Mouse (Mus musculus): ENCODE measurements at regions not wholly inside any gene's neighbourhood (a gene's known extent, or its start where the extent isn't known, plus 50 kb on each side); places are given as distances from the start of the nearest gene placed in this dataset.

DNA sequence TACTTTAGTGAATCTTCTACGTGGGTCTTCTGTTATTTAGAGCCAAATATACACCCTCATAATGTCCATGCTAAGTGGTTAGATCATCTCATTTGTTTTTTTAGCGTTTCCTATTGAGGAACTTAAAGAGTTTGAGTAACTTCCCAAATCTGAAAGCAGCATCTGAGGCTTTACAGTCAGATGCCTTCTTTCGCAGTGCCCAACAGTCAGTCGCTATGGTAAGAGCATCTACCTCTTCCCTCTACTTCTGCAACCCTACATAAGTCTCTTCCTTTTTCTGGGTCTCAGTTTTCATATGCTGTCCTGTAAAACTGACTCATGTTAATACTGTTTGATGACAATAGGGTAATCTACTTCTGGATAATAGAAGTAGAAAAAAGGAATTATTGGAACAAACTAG is 146.8 kb downstream of the Ktn1 start:
- Histone ChIP-seq H3K4me3 (ENCODE audit: insufficient read depth in 1 of 2, low read depth in 1 of 2, low read length in 2 of 2, poor library complexity in 1 of 2, severe bottlenecking in 1 of 2) (no peak overlapping the region), H3K27ac (ENCODE audit: insufficient read depth, low read depth, low read length, poor library complexity, severe bottlenecking) (no peak overlapping the region), H3K36me3 (ENCODE audit: control insufficient read depth, insufficient read depth, low read length, poor library complexity, severe bottlenecking) (no peaks in the 10 kb centered on the region), H3K4me1 (ENCODE audit: control insufficient read depth in 2 of 2, insufficient read depth in 2 of 2, low read length in 2 of 2, poor library complexity in 1 of 2) (no peaks in the 10 kb centered on the region), H3K9me3 (ENCODE audit: control insufficient read depth, insufficient read depth, low read depth, low read length) (no peaks in the 10 kb centered on the region), H3K9ac (ENCODE audit: insufficient read depth, low read depth, low read length, poor library complexity, severe bottlenecking) (no peak overlapping the region)
- TF ChIP-seq ZC3H11A (IDR thresholded peaks at IDR 0.05; ENCODE audit: borderline replicate concordance, low read depth, low read length) (no peak), HCFC1 (IDR thresholded peaks at IDR 0.05; ENCODE audit: borderline replicate concordance, insufficient read depth, low read length) (no peak), CHD2 (IDR thresholded peaks at IDR 0.05; ENCODE audit: low read depth, low read length) (no peak), MAFK (IDR thresholded peaks at IDR 0.05; ENCODE audit: insufficient read depth, low read depth, low read length) (no peak), ZNF384 (IDR thresholded peaks at IDR 0.05; ENCODE audit: low read depth, low read length) (no peak)
- in situ Hi-C loops (cut with MboI; ENCODE audit: low sequenced_read_pairs in 2 of 2, unreplicated experiment in 2 of 2) = no loop called here
- no peak for DNase-seq (ENCODE audit: low read depth, low spot score)

DNA sequence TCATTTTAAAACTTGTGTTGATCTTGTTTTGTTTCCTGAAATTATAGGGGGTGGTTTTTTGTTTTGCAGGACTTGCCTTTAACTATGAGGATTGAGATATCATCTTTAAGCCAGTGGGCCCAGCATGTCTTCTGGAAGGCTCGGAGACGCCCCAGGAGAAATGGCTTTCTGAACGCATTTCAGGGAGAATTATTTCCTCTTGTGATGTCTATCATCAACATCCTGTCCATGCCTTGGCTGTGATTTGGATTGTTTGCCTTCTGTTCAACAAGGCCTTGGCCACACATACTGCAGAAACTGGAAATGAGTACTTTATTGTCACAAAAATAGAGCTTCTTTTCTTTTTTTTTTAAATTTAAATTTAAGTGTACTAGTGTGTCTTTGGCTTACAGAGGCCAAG is 150.0 kb downstream of the Ktn1 start:
- no peak overlapping the region for H3K9ac ChIP-seq (ENCODE audit: insufficient read depth, low read depth, low read length, poor library complexity, severe bottlenecking)
- no peaks in the 10 kb centered on the region for H3K9me3 ChIP-seq (ENCODE audit: control insufficient read depth, insufficient read depth, low read depth, low read length)
- no peak for DNase-seq (ENCODE audit: low read depth, low spot score)
- H3K4me1 ChIP-seq (ENCODE audit: control insufficient read depth in 2 of 2, insufficient read depth in 2 of 2, low read length in 2 of 2, poor library complexity in 1 of 2) = no peaks in the 10 kb centered on the region
- no peaks in the 10 kb centered on the region for H3K36me3 ChIP-seq (ENCODE audit: control insufficient read depth, insufficient read depth, low read length, poor library complexity, severe bottlenecking)
- H3K27ac ChIP-seq (ENCODE audit: insufficient read depth, low read depth, low read length, poor library complexity, severe bottlenecking) = no peak overlapping the region
- no peak for TF ChIP-seq CHD2 (IDR thresholded peaks at IDR 0.05; ENCODE audit: low read depth, low read length)
- no peak for TF ChIP-seq HCFC1 (IDR thresholded peaks at IDR 0.05; ENCODE audit: borderline replicate concordance, insufficient read depth, low read length)
- TF ChIP-seq MAFK (IDR thresholded peaks at IDR 0.05; ENCODE audit: insufficient read depth, low read depth, low read length) = no peak
- TF ChIP-seq ZNF384 (IDR thresholded peaks at IDR 0.05; ENCODE audit: low read depth, low read length) = no peak
- no peak for TF ChIP-seq ZC3H11A (IDR thresholded peaks at IDR 0.05; ENCODE audit: borderline replicate concordance, low read depth, low read length)
- no peak overlapping the region for H3K4me3 ChIP-seq (ENCODE audit: insufficient read depth in 1 of 2, low read depth in 1 of 2, low read length in 2 of 2, poor library complexity in 1 of 2, severe bottlenecking in 1 of 2)
- in situ Hi-C loops (cut with MboI; ENCODE audit: low sequenced_read_pairs in 2 of 2, unreplicated experiment in 2 of 2) = no loop called here

DNA sequence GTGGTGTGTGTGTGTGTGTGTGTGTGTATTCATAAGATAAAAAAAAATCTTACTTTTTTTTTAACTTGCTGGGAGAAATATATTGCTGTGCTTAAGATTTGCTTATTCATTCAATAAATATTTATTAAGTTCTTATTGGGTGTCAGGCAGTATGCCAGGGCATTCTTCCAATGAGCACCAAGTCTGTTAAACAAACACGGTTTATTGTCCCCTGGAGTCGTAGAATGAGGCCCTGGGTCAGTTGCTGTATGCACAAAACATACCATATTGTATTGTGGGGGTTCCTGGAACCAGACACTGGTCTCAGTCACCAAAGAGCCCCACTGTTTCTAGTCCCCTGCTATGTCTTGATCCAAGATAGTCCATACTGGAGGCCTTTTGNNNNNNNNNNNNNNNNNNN is 151.3 kb downstream of the Ktn1 start:
- Histone ChIP-seq H3K36me3 (ENCODE audit: control insufficient read depth, insufficient read depth, low read length, poor library complexity, severe bottlenecking) (no peaks in the 10 kb centered on the region), H3K9me3 (ENCODE audit: control insufficient read depth, insufficient read depth, low read depth, low read length) (no peaks in the 10 kb centered on the region), H3K9ac (ENCODE audit: insufficient read depth, low read depth, low read length, poor library complexity, severe bottlenecking) (no peak overlapping the region), H3K27ac (ENCODE audit: insufficient read depth, low read depth, low read length, poor library complexity, severe bottlenecking) (no peak overlapping the region), H3K4me1 (ENCODE audit: control insufficient read depth in 2 of 2, insufficient read depth in 2 of 2, low read length in 2 of 2, poor library complexity in 1 of 2) (no peaks in the 10 kb centered on the region), H3K4me3 (ENCODE audit: insufficient read depth in 1 of 2, low read depth in 1 of 2, low read length in 2 of 2, poor library complexity in 1 of 2, severe bottlenecking in 1 of 2) (no peak overlapping the region)
- in situ Hi-C loops (cut with MboI; ENCODE audit: low sequenced_read_pairs in 2 of 2, unreplicated experiment in 2 of 2) = no loop called here
- TF ChIP-seq CHD2 (IDR thresholded peaks at IDR 0.05; ENCODE audit: low read depth, low read length) (no peak), ZNF384 (IDR thresholded peaks at IDR 0.05; ENCODE audit: low read depth, low read length) (no peak), MAFK (IDR thresholded peaks at IDR 0.05; ENCODE audit: insufficient read depth, low read depth, low read length) (no peak), HCFC1 (IDR thresholded peaks at IDR 0.05; ENCODE audit: borderline replicate concordance, insufficient read depth, low read length) (no peak), ZC3H11A (IDR thresholded peaks at IDR 0.05; ENCODE audit: borderline replicate concordance, low read depth, low read length) (no peak)
- no peak for DNase-seq (ENCODE audit: low read depth, low spot score)

DNA sequence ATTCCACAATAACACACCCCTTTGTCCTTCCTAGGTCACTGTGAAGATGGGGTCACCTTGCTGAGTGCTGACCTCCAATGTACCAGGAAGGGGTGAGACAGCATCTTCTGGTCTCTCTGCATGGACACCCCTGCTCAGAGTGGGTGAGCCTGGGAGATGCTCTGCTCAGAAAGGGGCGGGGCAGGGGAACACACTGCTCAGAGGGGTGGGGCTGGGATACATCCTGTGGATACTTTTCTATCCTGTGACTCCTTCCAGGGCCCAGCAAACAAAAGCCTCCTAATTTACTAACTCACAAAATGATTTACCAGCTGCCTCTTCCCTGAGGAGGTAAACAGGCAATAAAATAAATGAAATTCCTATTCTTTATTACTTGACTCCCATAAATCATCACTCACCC is 157.0 kb downstream of the Ktn1 start:
- in situ Hi-C loops (cut with MboI; ENCODE audit: low sequenced_read_pairs in 2 of 2, unreplicated experiment in 2 of 2) = no loop called here
- DNase-seq (ENCODE audit: low read depth, low spot score) = no peak
- Histone ChIP-seq H3K9ac (ENCODE audit: insufficient read depth, low read depth, low read length, poor library complexity, severe bottlenecking) (no peak overlapping the region), H3K27ac (ENCODE audit: insufficient read depth, low read depth, low read length, poor library complexity, severe bottlenecking) (no peak overlapping the region), H3K9me3 (ENCODE audit: control insufficient read depth, insufficient read depth, low read depth, low read length) (no peaks in the 10 kb centered on the region), H3K4me3 (ENCODE audit: insufficient read depth in 1 of 2, low read depth in 1 of 2, low read length in 2 of 2, poor library complexity in 1 of 2, severe bottlenecking in 1 of 2) (no peak overlapping the region), H3K36me3 (ENCODE audit: control insufficient read depth, insufficient read depth, low read length, poor library complexity, severe bottlenecking) (no peaks in the 10 kb centered on the region), H3K4me1 (ENCODE audit: control insufficient read depth in 2 of 2, insufficient read depth in 2 of 2, low read length in 2 of 2, poor library complexity in 1 of 2) (no peaks in the 10 kb centered on the region)
- no peak for TF ChIP-seq ZC3H11A (IDR thresholded peaks at IDR 0.05; ENCODE audit: borderline replicate concordance, low read depth, low read length)
- no peak for TF ChIP-seq MAFK (IDR thresholded peaks at IDR 0.05; ENCODE audit: insufficient read depth, low read depth, low read length)
- TF ChIP-seq ZNF384 (IDR thresholded peaks at IDR 0.05; ENCODE audit: low read depth, low read length) = no peak
- TF ChIP-seq HCFC1 (IDR thresholded peaks at IDR 0.05; ENCODE audit: borderline replicate concordance, insufficient read depth, low read length) = no peak
- TF ChIP-seq CHD2 (IDR thresholded peaks at IDR 0.05; ENCODE audit: low read depth, low read length) = no peak

Measured in ES-E14 (cell line).